Mouse (Mus musculus): Measurements from ENCODE around the gene Med12.
"Not testable (repeated sequence)": the region's sequence is repeated elsewhere in the genome, so short reads cannot be mapped to it uniquely, and the experiment has no call there.

Gene Med12

GRCm38 (mm10) chrX:101299473-101300426 lies 25.9 kb downstream of the Med12 start:
- no peak for DNase-seq (ENCODE audit: low spot score in 2 of 2)

GRCm38 (mm10) chrX:101300427-101301030 lies 26.7 kb downstream of the Med12 start:
- no peak for DNase-seq (ENCODE audit: low spot score in 2 of 2)

GRCm38 (mm10) chrX:101301654-101302053 lies 27.8 kb downstream of the Med12 start:
- no peak for DNase-seq (ENCODE audit: low spot score in 2 of 2)

GRCm38 (mm10) chrX:101304646-101305045 lies 30.8 kb downstream of the Med12 start:
- DNase-seq (ENCODE audit: low spot score in 2 of 2): no peak

- peak; percentile 48 to 55 for DNase-seq (ENCODE audit: low spot score in 2 of 2)
Measured at GRCm38 (mm10) chrX:101309299-101309698, 35.5 kb downstream of the Med12 start.

GRCm38 (mm10) chrX:101313625-101314359 lies 40.0 kb downstream of the Med12 start:
- DNase-seq (ENCODE audit: low spot score in 2 of 2): peak; percentile 81 to 86

GRCm38 (mm10) chrX:101319775-101320174 lies 45.9 kb downstream of the Med12 start:
- no peak for DNase-seq (ENCODE audit: low spot score in 2 of 2)

GRCm38 (mm10) chrX:101325989-101326899 lies 52.4 kb downstream of the Med12 start:
- no peak for DNase-seq (ENCODE audit: low spot score in 2 of 2)

- DNase-seq (ENCODE audit: low spot score in 2 of 2): peak; percentile 69 to 70
Measured at GRCm38 (mm10) chrX:101329372-101330028, 55.7 kb downstream of the Med12 start.

GRCm38 (mm10) chrX:101332031-101332374 lies 58.2 kb downstream of the Med12 start:
- DNase-seq (ENCODE audit: low spot score in 2 of 2): no peak

GRCm38 (mm10) chrX:101332375-101333211 lies 58.8 kb downstream of the Med12 start:
- DNase-seq (ENCODE audit: low spot score in 2 of 2): peak; percentile 79 to 84

GRCm38 (mm10) chrX:101334606-101335005 lies 60.8 kb downstream of the Med12 start:
- no peak for DNase-seq (ENCODE audit: low spot score in 2 of 2)

GRCm38 (mm10) chrX:101338666-101339065 lies 64.8 kb downstream of the Med12 start:
- no peak for DNase-seq (ENCODE audit: low spot score in 2 of 2)

GRCm38 (mm10) chrX:101342837-101343236 lies 69.0 kb downstream of the Med12 start:
- DNase-seq (ENCODE audit: low spot score in 2 of 2): not testable (repeated sequence)

GRCm38 (mm10) chrX:101345456-101345855 lies 71.6 kb downstream of the Med12 start:
- no peak for DNase-seq (ENCODE audit: low spot score in 2 of 2)

- DNase-seq (ENCODE audit: low spot score in 2 of 2): no peak
Measured at GRCm38 (mm10) chrX:101346475-101346874, 72.6 kb downstream of the Med12 start.
